Mouse (Mus musculus) lung, postnatal 0 days (tissue): ENCODE data around the gene Klhl2. TPM values are rescaled to one million over a fixed set of nuclear protein-coding genes. Genes with fewer than 3 reads are reported as not detected.

Experiments used
- ATAC-seq: fragments of 200-750 bp; cut with Nextera tagmentation; 2 replicates; pipeline ENCODE4 v1.8.0; 2017; ENCODE audit warnings: moderate library complexity
- DNase-seq: peaks from one replicate; pipeline ENCODE4 v3.0.0-alpha.2; 2016; ENCODE audit warnings: low spot score
- H3K27ac ChIP-seq: fragments of 300-500 bp; sonication (generic); 2 replicates; pipeline ENCODE4 v1.5.1; 2014; ENCODE audit warnings: antibody characterized with exemption, mild to moderate bottlenecking, low read length, mixed read lengths
- H3K27me3 ChIP-seq: fragments of 300-500 bp; sonication (generic); replicated peaks from 2 replicates; pipeline ENCODE4 v1.6.1; 2014; ENCODE audit warnings: low read length, mixed read lengths; ENCODE audit not compliant: insufficient read depth
- H3K36me3 ChIP-seq: fragments of 300-500 bp; sonication (generic); 2 replicates; pipeline ENCODE4 v1.6.1; 2014; ENCODE audit warnings: low read length, mixed read lengths; ENCODE audit not compliant: insufficient read depth
- H3K4me1 ChIP-seq: fragments of 300-500 bp; sonication (generic); 2 replicates; pipeline ENCODE4 v1.6.1; 2014; ENCODE audit warnings: antibody characterized with exemption, low read depth, low read length, mixed read lengths; ENCODE audit not compliant: insufficient read depth
- H3K4me2 ChIP-seq: fragments of 300-500 bp; sonication (generic); replicated peaks from 2 replicates; pipeline ENCODE4 v1.6.1; 2014; ENCODE audit warnings: low read depth, mild to moderate bottlenecking, low read length, moderate library complexity, mixed read lengths
- H3K4me3 ChIP-seq: fragments of 300-500 bp; sonication (generic); 2 replicates; pipeline ENCODE4 v1.5.1; 2014; ENCODE audit warnings: low read depth, low read length
- H3K9ac ChIP-seq: fragments of 300-500 bp; sonication (generic); replicated peaks from 2 replicates; pipeline ENCODE4 v1.6.1; 2014; ENCODE audit warnings: low read depth, mild to moderate bottlenecking
- H3K9me3 ChIP-seq: fragments of 300-500 bp; sonication (generic); 2 replicates; pipeline ENCODE4 v1.6.1; 2016; ENCODE audit warnings: low read length, mixed read lengths
- CTCF ChIP-seq: IDR thresholded peaks from 2 replicates; pipeline ENCODE4 v1.5.1; 2016; ENCODE audit warnings: antibody characterized with exemption, mild to moderate bottlenecking
- EP300 ChIP-seq: IDR thresholded peaks from 2 replicates; pipeline ENCODE4 v1.6.1; 2016; ENCODE audit warnings: antibody characterized with exemption, mild to moderate bottlenecking, control low read depth
- WGBS: fragments of 180-500 bp; shearing (Covaris S2); extraction: QIAGEN DNeasy Blood & Tissue Kit; methylation state at CpG from one replicate; pipeline ENCODE4 v1.1.7; 2014; 5-methylcytosine and 5-hydroxymethylcytosine counted together
- polyA plus RNA-seq: library from polyadenylated mRNA; unstranded; fragments of >200 nt; fragmentation: Nextera tagmentation; extraction: Ambion mirVana; gene quantifications from 2 replicates; pipeline ENCODE4 v1.2.1, GENCODE M21; 2015

Klhl2 gene
- polyA plus RNA-seq, 1 experiment from 2014 or later = 12.6 TPM

- ATAC-seq = no peak
- DNase-seq = no peak
Measured at GRCm38 (mm10) chr8:64707481-64707880, 142.3 kb downstream of the Klhl2 start.

DNA sequence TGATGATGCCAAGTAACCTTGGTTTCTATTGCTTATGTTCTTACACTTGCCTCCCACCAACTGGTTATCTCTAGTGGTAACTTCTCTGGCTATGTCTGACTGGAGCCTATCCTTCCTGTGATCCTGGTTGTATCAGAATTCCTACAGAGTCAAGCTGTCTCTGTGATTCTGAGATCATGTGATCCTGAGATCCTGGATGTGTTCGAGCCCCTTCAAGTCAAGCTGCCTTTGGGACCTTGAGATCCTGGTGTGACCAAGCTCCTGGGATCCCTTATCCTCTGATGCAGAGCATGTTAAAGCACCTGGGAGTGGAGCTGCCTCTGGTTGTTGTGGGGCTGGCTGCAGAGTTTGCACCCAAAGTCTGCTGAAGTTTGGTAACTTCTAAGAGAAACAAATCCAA lies 146.6 kb downstream of the Klhl2 start:
- no peak for ATAC-seq
- WGBS = 77% methylated on average over 1 of the region's 1 CpGs
- no peak overlapping the region for H3K27ac ChIP-seq

More at GRCm38 (mm10) chr8:64707481-64707880, 142.3 kb downstream of the Klhl2 start:
- TF ChIP-seq EP300 = no peak
- no peak for TF ChIP-seq CTCF
- H3K9me3 ChIP-seq = no peaks in the 10 kb centered on the region
- H3K27me3 ChIP-seq = no peaks in the 10 kb centered on the region
- H3K9ac ChIP-seq = no peak overlapping the region
- no peak overlapping the region for H3K4me2 ChIP-seq
- H3K4me1 ChIP-seq = no peaks in the 10 kb centered on the region
- no peak overlapping the region for H3K4me3 ChIP-seq
- no peak overlapping the region for H3K27ac ChIP-seq
- no peaks in the 10 kb centered on the region for H3K36me3 ChIP-seq

GRCm38 (mm10) chr8:64692651-64693201 lies 157.1 kb downstream of the Klhl2 start, which contains the start of gene Cpe:
Cpe (minus strand) TSS chr8:64693054.
- H3K36me3 ChIP-seq = no peaks in the 10 kb centered on the region
- ATAC-seq (peak; percentile 94), DNase-seq (peak; percentile 64)
- H3K4me1 ChIP-seq = 0 out of 2 replicates have a peak, but pooled peaks cover 5% of the 10 kb centered on the region
- TF ChIP-seq EP300 = no peak
- TF ChIP-seq CTCF = peak; percentile 63
- no peaks in the 10 kb centered on the region for H3K9me3 ChIP-seq
- no peaks in the 10 kb centered on the region for H3K27me3 ChIP-seq
- H3K27ac ChIP-seq = no peak within 1 kb of the TSS
- H3K9ac ChIP-seq = no peak within 1 kb of the TSS
- under 1% methylated on average over 51 of the region's 54 CpGs for WGBS
- H3K4me3 ChIP-seq = peak within 1 kb of the TSS; percentile 36
- H3K4me2 ChIP-seq = peak within 1 kb of the TSS; percentile 67

More for the DNA sequence above, 146.6 kb downstream of the Klhl2 start:
- H3K4me1 ChIP-seq = no peaks in the 10 kb centered on the region
- no peaks in the 10 kb centered on the region for H3K27me3 ChIP-seq
- TF ChIP-seq EP300 = no peak
- no peak for TF ChIP-seq CTCF
- no peak overlapping the region for H3K4me3 ChIP-seq
- no peak for DNase-seq
- H3K36me3 ChIP-seq = no peaks in the 10 kb centered on the region
- H3K9ac ChIP-seq = no peak overlapping the region
- no peak overlapping the region for H3K4me2 ChIP-seq
- no peaks in the 10 kb centered on the region for H3K9me3 ChIP-seq

DNA sequence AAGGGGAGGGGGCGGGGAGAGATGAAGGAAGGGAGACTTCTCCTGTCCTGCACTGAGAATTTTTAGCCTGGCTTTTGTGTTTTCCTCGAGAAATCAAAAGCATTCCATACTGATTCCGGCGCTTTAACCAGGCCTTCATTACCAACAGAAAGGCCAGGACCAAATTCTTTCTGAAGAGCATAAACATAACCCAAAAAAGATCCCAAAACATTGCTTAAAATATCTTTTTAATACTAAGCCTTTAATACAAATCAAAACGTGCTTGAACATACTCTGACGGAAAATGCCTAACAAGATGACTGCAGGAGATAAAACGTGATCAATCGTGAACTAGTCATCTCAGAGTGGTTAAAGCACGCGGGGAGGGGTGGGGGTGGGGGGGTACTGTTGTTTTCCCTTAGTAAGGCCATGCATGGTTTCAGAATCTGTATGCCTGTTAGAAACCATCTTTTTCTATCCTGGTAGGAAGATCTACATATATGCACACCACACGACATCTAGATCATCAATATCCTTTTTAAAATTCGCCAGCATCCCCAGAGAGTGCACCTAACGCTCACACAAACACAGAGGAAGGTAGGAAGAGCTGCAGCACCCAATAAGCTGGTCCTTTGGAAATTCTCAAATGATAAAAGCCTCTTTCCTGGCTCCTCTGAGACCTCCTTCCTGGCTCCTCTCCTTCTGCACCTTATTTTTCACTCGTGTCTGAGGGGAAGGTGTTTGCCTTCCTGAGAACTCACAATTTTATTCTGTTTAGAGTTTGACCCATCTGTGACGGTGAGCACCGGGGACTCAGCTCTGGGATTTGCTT lies 158.0 kb downstream of the Klhl2 start:
- ATAC-seq = no peak
- Histone ChIP-seq H3K4me1 (0 out of 2 replicates have a peak, but pooled peaks cover 5% of the 10 kb centered on the region), H3K9ac (no peak overlapping the region), H3K4me3 (peak overlapping the region; percentile 36; the same call in 1 of the 2 replicates), H3K4me2 (peak overlapping the region; percentile 67; the same call in 1 of the 2 replicates), H3K9me3 (no peaks in the 10 kb centered on the region), H3K36me3 (no peaks in the 10 kb centered on the region), H3K27ac (no peak overlapping the region), H3K27me3 (no peaks in the 10 kb centered on the region)
- no peak for TF ChIP-seq CTCF
- no peak for TF ChIP-seq EP300
- WGBS = 22% methylated on average over 16 of the region's 16 CpGs
- no peak for DNase-seq

DNA sequence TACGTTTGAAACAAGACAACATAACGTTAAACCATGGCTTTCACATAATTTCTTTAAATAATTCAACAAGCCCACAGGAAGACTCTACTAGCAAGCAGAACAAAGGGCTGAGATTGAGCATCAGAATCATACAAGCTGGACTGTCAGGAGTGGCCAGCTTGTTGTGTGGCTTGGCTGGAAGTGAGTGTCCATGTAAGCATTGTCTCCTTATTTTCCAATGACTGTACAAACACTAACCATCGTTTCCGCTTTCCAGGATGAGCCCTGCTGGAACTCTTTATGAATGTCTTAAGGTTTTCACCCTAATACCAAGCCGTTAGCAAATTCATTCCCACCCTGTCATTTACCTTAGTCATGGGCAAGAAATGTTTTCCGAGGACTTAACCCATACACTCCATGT lies 159.0 kb downstream of the Klhl2 start:
- Histone ChIP-seq H3K9me3 (no peaks in the 10 kb centered on the region), H3K36me3 (no peaks in the 10 kb centered on the region), H3K4me3 (no peak overlapping the region), H3K4me1 (0 out of 2 replicates have a peak, but pooled peaks cover 5% of the 10 kb centered on the region), H3K27me3 (no peaks in the 10 kb centered on the region), H3K27ac (no peak overlapping the region), H3K9ac (no peak overlapping the region), H3K4me2 (no peak overlapping the region)
- ATAC-seq (no peak), DNase-seq (no peak)
- no peak for TF ChIP-seq EP300
- no peak for TF ChIP-seq CTCF
- WGBS = 78% methylated on average over 6 of the region's 6 CpGs

GRCm38 (mm10) chr8:64690306-64690705 lies 159.5 kb downstream of the Klhl2 start:
- DNase-seq = no peak
- WGBS = 71% methylated on average over 6 of the region's 6 CpGs

More at GRCm38 (mm10) chr8:64690306-64690705, 159.5 kb downstream of the Klhl2 start:
- no peaks in the 10 kb centered on the region for H3K36me3 ChIP-seq
- no peak overlapping the region for H3K9ac ChIP-seq
- TF ChIP-seq EP300 = no peak
- no peak for TF ChIP-seq CTCF
- H3K4me2 ChIP-seq = no peak overlapping the region
- no peaks in the 10 kb centered on the region for H3K9me3 ChIP-seq
- H3K27me3 ChIP-seq = no peaks in the 10 kb centered on the region
- H3K27ac ChIP-seq = no peak overlapping the region
- no peak overlapping the region for H3K4me3 ChIP-seq
- H3K4me1 ChIP-seq = 0 out of 2 replicates have a peak, but pooled peaks cover 5% of the 10 kb centered on the region
- no peak for ATAC-seq

Other genes starting within 250 kb of the Klhl2 start
- 35.3 and 47.3 TPM in 2 replicates for gene Cpe, start 157.0 kb downstream of the Klhl2 start, polyA plus RNA-seq
- gene Msmo1, start 116.2 kb downstream of the Klhl2 start, polyA plus RNA-seq = 83.1 and 87.7 TPM in 2 replicates
- gene Tmem192, start 97.2 kb upstream of the Klhl2 start, polyA plus RNA-seq = 26.4 and 34.4 TPM in 2 replicates
- gene Trim75, start 137.8 kb upstream of the Klhl2 start, polyA plus RNA-seq = not detected in 2 replicates
- not detected in 2 replicates for gene Trim61, start 168.5 kb upstream of the Klhl2 start, polyA plus RNA-seq
- gene Trim60, start 168.6 kb upstream of the Klhl2 start, polyA plus RNA-seq = not detected in 2 replicates
- gene Apela, start 187.3 kb upstream of the Klhl2 start, polyA plus RNA-seq = 0.58 and 0.77 TPM in 2 replicates
- not detected in 2 replicates for gene Gm10663, start 225.0 kb upstream of the Klhl2 start, polyA plus RNA-seq